Mouse (Mus musculus): ENCODE measurements at regions not wholly inside any gene's neighbourhood (a gene's known extent, or its start where the extent isn't known, plus 50 kb on each side); places are given as distances from the start of the nearest gene placed in this dataset.
A peak's percentile ranks its signal among the peaks of the same experiment; 100 is the strongest.

- DNase-seq (ENCODE audit: low spot score) = no peak
Observed at GRCm38 (mm10) chr3:131056893-131057660, 53.2 kb upstream of the Lef1 start.

GRCm38 (mm10) chr3:131054241-131054972 lies 55.9 kb upstream of the Lef1 start:
- no peak for DNase-seq (ENCODE audit: low spot score)

GRCm38 (mm10) chr3:131047716-131048115 lies 62.6 kb upstream of the Lef1 start:
- no peak for DNase-seq (ENCODE audit: low spot score)

- peak; percentile 9 for DNase-seq (ENCODE audit: low spot score)
Observed at GRCm38 (mm10) chr3:131046412-131046811, 63.9 kb upstream of the Lef1 start.

- DNase-seq (ENCODE audit: low spot score) = no peak
Observed at GRCm38 (mm10) chr3:131040214-131040825, 70.0 kb upstream of the Lef1 start.

- no peak for DNase-seq (ENCODE audit: low spot score)
Observed at GRCm38 (mm10) chr3:131037095-131037494, 73.2 kb upstream of the Lef1 start.

GRCm38 (mm10) chr3:131034774-131035173 lies 75.5 kb upstream of the Lef1 start:
- no peak for DNase-seq (ENCODE audit: low spot score)

- DNase-seq (ENCODE audit: low spot score) = no peak
Observed at GRCm38 (mm10) chr3:131026336-131026735, 83.9 kb upstream of the Lef1 start.

GRCm38 (mm10) chr3:131019163-131019956 lies 90.9 kb upstream of the Lef1 start:
- no peak for DNase-seq (ENCODE audit: low spot score)

- DNase-seq (ENCODE audit: low spot score) = no peak
Observed at GRCm38 (mm10) chr3:131017899-131018298, 92.4 kb upstream of the Lef1 start.

GRCm38 (mm10) chr3:131016104-131016503 lies 94.2 kb upstream of the Lef1 start:
- no peak for DNase-seq (ENCODE audit: low spot score)

- no peak for DNase-seq (ENCODE audit: low spot score)
Observed at GRCm38 (mm10) chr3:131014092-131014716, 96.1 kb upstream of the Lef1 start.

GRCm38 (mm10) chr3:131000701-131001100 lies 109.6 kb upstream of the Lef1 start:
- DNase-seq (ENCODE audit: low spot score) = no peak

GRCm38 (mm10) chr3:131000252-131000651 lies 110.0 kb upstream of the Lef1 start:
- DNase-seq (ENCODE audit: low spot score) = no peak

- DNase-seq (ENCODE audit: low spot score) = no peak
Observed at GRCm38 (mm10) chr3:130999818-131000217, 110.5 kb upstream of the Lef1 start.

GRCm38 (mm10) chr3:130998433-130998832 lies 111.8 kb upstream of the Lef1 start:
- DNase-seq (ENCODE audit: low spot score) = no peak

- DNase-seq (ENCODE audit: low spot score) = no peak
Observed at GRCm38 (mm10) chr3:130996786-130997185, 113.5 kb upstream of the Lef1 start.

GRCm38 (mm10) chr3:130991971-130992370 lies 118.3 kb upstream of the Lef1 start:
- DNase-seq (ENCODE audit: low spot score) = no peak

- no peak for DNase-seq (ENCODE audit: low spot score)
Observed at GRCm38 (mm10) chr3:130986708-130987107, 123.6 kb upstream of the Lef1 start.

GRCm38 (mm10) chr3:130986101-130986500 lies 124.2 kb upstream of the Lef1 start:
- no peak for DNase-seq (ENCODE audit: low spot score)

- no peak for DNase-seq (ENCODE audit: low spot score)
Observed at GRCm38 (mm10) chr3:130981566-130981965, 128.7 kb upstream of the Lef1 start.

All from ovary, postnatal 10 days (tissue).